Mouse (Mus musculus): Measurements from ENCODE around the gene 2210016F16Rik.
A peak's percentile ranks its signal among the peaks of the same experiment; 100 is the strongest.
"Not testable (repeated sequence)": the region's sequence is repeated elsewhere in the genome, so short reads cannot be mapped to it uniquely, and the experiment has no call there.

Gene 2210016F16Rik

DNA sequence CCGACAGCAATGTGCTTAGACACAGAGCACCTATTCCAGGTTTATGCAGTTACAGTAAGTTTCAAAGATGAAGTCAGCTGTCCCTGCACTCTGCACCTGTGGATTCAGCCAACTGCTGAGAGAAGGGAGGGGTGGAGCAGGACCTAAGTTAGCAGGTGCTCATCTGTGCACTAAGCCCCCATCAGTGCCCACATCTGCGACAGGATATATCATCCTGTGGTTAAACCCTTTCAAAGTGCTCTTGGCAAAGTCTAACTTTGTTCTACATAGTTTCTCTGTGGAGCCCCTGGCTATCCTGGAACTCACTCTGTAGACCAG is 11.9 kb downstream of the 2210016F16Rik start:
- DNase-seq (ENCODE audit: low spot score), result no peak

DNA sequence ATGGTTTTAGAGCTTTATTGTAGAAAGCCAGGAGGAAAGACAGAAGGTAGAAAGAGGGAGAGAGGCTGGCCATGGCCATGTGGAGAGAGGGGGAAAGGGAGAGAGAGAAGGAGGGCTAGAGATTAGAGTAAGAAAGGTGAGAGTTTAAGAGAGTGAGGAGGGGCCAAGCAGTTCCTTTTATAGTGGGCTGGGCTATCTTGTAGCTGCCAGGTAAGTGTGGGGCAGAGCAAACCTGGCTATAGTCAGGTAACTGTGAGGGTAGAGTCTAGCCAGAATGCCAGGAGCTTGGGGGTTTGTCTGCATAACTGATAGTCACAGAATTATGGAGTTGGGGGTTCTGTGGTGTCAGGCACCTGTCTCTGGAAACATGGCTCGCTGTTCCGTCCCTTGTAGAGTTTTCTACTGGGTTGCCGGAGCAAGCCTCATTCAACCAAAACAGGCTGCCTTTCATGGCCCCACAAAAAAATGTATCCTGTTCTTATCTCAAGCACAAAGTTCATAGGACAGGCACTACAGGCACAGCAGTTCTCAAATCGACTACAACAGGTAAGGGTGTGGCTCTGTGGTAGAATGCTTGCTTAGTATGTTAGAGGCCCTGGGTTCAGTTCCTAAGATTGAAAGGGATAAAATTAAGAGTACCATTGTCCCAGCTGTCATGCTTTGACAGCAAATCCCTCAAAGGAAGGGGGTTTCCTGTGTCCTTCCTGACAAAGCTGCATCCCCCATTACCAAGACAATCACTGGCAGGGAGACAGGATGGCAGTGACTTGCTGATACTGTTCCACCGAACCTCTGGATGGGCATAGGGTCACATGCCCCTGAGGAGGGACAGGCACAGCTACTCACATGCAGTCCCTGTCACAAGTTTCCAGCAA is 12.5 kb downstream of the 2210016F16Rik start:
- DNase-seq (ENCODE audit: low spot score), result no peak

GRCm38 (mm10) chr13:58368835-58369234 is 16.2 kb downstream of the 2210016F16Rik start:
- no peak for DNase-seq (ENCODE audit: low spot score)

DNA sequence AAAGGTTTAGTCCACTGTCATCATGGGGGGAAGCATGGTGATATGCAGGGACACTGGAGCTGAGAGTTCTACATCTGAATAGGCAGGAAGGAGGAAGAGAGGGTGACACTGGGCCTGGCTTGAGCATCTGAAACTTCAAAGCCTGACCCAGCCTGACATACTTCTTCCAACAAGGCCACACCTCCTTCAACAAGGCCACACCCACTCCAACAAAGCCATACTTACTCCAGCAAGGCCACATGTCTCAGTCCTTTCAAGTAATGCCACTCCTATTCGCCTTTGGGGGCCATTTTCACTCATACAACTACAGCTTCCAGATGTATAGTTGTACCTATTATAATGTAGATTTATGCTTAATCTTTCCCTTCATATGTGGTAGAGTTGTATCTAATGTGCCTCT is 17.4 kb downstream of the 2210016F16Rik start:
- no peak for DNase-seq (ENCODE audit: low spot score)

DNA sequence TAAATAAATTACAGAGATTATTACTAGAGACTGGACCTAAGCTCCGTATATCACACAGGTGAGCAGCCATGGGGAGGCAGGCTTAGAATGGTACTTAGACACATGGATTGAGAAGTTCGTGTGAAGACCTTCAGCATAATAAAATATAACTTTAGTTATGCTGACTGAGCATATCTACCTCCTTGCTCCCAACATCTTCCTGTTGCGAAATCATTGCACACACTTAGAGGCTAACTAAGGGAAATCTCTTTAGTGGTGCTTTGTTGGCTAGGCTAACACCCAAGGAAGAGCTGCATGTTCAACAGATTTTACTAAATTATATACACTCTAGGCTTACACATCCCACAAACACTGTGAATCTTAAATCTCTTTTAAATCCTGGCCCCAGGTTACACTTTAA is 18.7 kb downstream of the 2210016F16Rik start:
- no peak for DNase-seq (ENCODE audit: low spot score)

DNA sequence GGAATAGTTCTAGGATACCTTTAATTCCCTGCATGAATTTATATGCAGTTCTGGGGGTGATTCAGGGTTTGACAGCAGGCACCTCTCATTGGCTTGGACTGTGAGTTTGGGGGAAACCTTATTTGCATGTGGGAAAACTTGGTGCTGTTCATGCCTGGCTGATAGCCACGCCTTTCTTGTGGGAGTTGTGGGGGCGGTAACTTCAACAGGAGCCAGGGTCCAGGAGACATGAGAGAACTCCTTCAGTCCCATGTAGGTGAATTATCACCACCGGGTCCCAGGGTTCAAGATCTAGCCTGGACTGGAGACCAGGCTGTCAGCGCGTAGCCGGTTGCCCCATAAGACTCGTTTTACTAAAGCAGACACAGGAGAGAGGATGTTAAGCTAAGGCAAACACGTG is 19.8 kb downstream of the 2210016F16Rik start:
- not testable (repeated sequence) for DNase-seq (ENCODE audit: low spot score)

DNA sequence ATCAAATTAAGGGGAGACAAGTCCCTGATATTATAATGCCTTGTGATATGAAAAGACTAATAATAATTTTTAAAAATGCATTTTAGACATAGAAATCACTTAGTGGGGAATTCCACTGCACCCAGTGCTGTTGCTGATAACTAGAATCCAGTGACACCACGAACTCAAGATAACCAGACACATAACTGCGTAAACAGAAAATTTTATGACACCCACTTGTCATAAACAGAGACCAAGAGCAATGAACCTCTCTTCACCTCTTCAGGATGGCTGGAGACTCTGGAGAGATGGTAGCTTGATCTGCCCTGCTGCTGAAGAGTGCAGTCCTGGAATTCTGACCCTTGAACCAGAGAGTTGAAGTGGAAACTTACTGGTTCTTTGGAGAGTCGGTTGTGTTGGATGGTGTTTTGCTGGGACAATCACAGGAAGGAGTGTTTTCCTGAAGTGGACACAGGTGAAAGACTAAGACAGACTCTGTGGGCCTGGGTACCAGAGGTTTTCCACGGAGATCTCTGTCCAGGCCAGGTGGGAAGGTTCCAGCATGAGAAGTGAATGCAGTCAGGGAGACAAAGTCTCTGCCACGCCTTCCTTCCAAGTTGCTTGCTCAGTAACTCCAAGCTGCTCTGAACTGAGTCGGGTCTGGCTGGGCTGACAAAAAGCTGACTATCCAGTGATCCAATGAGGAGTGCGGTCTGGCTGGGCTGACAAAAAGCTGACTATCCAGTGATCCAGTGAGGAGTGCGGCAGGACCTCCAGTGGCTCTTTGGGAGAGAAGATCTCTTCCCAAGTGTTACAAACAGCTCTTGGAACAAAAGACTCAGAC is 20.5 kb downstream of the 2210016F16Rik start:
- no peak for DNase-seq (ENCODE audit: low spot score)

- DNase-seq (ENCODE audit: low spot score), result no peak
Measured at GRCm38 (mm10) chr13:58359304-58359653, 25.7 kb downstream of the 2210016F16Rik start.

DNA sequence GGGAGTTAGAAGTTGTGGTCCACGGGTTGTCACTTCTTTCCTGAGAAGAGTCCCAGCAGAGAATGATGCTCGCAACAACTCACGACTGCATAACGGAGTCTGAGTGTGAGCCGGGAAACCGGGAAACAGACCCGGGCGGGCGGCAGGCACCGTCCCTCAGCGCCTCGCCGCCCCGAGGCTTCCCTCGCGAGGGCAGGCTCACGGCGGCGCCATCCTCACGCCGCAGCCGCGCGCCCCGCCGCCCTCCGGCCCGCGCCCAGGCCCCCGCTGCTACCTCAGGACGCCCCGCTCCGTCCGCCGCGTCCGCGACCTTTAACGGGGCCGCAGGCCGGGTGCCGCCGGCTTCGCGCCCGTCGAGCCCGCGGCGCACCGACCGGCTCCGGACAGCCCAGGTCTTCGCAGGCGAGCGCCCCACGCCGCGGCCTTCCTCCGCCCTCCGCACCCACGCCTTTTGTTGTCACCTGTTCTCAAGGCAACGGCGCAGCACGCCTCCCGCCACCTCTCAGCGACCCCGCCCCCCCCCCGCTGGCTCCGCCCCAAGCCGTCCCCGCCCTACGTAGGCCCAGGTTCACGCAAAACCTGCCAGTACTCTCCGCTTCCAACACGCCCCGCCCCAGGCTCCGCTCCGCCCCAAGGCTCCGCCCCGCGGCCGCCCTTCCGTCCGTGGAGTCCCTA is 26.3 kb downstream of the 2210016F16Rik start, which contains the start of gene Kif27:
Gene Kif27, minus strand, starts transcription at position 494 of the 675 bp plus-strand sequence.
- DNase-seq (ENCODE audit: low spot score), result peak; percentile 33

GRCm38 (mm10) chr13:58352996-58353395 is 32.0 kb downstream of the 2210016F16Rik start:
- DNase-seq (ENCODE audit: low spot score), result no peak

GRCm38 (mm10) chr13:58350606-58351005 is 34.4 kb downstream of the 2210016F16Rik start:
- no peak for DNase-seq (ENCODE audit: low spot score)

- no peak for DNase-seq (ENCODE audit: low spot score)
Measured at GRCm38 (mm10) chr13:58344505-58344904, 40.5 kb downstream of the 2210016F16Rik start.

- no peak for DNase-seq (ENCODE audit: low spot score)
Measured at GRCm38 (mm10) chr13:58337456-58337855, 47.6 kb downstream of the 2210016F16Rik start.

DNA sequence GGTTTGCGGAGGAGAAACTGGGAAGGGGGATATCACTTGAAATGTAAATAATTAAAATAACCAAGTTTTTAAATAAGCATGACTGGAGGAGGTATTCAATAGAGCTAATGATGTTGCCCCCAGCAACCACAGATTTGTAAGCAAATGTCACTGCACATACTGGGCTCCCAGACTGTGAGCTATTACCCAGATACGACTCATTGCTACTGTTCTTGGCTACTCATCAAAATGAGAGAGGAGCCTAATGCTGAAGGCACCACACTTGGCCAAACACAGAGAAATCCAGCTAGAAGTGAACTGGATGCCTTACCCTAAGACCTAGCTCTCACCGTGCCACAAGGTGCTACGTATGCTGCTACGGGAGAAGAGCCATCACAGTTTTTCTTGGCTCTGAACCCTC is 50.9 kb downstream of the 2210016F16Rik start:
- DNase-seq (ENCODE audit: low spot score), result no peak

Measured in urinary bladder, postnatal 10 days (tissue).